Mouse (Mus musculus) granulocyte monocyte progenitor cell, adult 5-6 weeks (primary cell): ENCODE measurements around the gene Tars. TPM values are rescaled to one million over a fixed set of nuclear protein-coding genes. Genes with fewer than 3 reads are reported as not detected.

Source experiments
- ATAC-seq: replicated peaks from 2 replicates; pipeline ENCODE4 v1.8.0; 2016; ENCODE audit warnings: mild to moderate bottlenecking, moderate TSS enrichment, inconsistent platforms; ENCODE audit not compliant: poor library complexity, severe bottlenecking
- total RNA-seq, 2 experiments: library from RNA; stranded (forward) in 1 of 2; stranded (reverse) in 1 of 2; fragments of 200-712, 200-1000 nt in 1 of 2; fragments of >200 nt in 1 of 2; fragmentation: Nextera tagmentation in 1 of 2; gene quantifications; 2 replicates each; pipeline ENCODE4 v1.2.3; 2014 to 2017

The Tars gene
- total RNA-seq (2014; fragmentation: Nextera tagmentation) (33.8 and 44.6 TPM in 2 replicates), total RNA-seq (2017) (89.7 and 116 TPM in 2 replicates)

DNA sequence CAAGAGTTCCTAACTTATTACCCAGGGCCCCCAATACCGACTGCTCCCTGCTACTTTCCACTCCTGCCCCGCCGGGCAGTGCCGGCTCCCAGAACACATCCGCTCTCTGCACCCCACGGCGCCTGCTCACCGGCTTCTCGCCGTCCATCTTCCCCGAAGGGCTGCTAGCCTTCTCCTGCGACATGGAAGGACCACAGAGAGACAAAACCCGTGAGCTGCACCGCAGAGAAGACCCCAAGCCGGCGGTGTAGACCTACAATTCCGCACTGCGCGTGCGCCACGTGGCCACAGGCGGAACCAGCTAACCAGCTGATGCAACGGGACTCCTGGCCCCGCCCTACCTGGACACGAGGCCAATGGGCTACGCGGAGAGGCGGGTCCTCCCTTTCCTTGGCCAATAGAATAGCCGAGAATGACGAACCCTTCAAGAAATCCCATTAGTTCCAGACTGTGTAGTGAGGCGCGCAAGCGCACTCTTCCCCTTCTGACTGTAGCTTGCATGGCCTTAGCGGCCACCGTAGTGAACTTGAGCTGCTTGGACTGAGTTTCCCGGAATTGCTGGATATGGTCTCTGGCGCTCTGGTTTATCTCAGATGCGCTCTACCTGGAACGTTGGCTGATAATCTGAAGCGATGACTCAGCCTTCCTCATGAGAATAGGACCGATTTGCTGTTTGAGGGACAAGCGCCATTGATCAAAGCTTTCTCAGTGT lies at the start of gene Tars:
Gene Tars (minus strand): TSS at position 310 of the 712 bp plus-strand sequence.
- peak; percentile 99 for ATAC-seq

DNA sequence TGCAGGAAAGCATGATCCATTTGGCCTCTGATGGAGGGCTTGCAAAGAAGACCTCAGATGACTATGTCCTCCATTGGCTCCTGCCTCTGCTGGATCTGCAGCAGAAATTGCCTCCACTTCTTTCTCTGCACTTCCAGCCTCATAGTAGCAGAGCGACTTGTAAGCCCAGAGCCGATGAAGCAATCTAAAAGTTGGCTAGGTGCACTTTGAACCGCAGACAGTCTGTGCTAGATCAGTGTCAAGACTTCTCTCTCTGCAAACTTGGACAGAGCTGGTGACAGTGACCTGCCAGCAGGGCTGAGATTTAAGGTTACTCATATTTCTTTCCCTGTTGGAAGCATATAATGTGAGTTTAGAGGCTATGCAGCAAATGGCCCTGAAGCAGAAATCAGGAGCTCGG lies 37.9 kb upstream of the Tars start:
- no peak for ATAC-seq

GRCm38 (mm10) chr15:11436709-11437280 lies 37.3 kb upstream of the Tars start:
- ATAC-seq = no peak

DNA sequence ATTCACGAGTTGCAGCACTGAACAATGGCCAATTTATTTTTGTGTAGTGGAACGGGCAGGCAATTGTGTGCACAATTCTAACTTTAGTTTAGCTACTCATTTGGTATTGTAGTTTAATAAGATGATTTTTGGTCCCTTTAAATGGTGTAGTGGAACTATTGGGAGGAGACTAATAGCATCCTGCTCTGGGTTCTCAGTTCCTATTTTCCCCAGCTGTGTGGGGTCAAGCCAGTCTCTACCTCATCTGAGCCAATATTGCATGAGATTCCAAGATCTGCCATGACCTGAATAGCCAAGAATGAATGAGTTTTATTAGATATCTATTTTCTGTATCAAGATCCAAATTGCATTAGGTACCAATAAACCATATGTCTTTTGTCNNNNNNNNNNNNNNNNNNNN lies 27.4 kb upstream of the Tars start:
- no peak for ATAC-seq

- ATAC-seq = no peak
Measured at GRCm38 (mm10) chr15:11413484-11413883, 14.0 kb upstream of the Tars start.

GRCm38 (mm10) chr15:11412542-11412941 lies 13.1 kb upstream of the Tars start:
- ATAC-seq = no peak

GRCm38 (mm10) chr15:11411846-11412245 lies 12.4 kb upstream of the Tars start:
- ATAC-seq = no peak

- no peak for ATAC-seq
Measured at GRCm38 (mm10) chr15:11408155-11408826, 8.8 kb upstream of the Tars start.

GRCm38 (mm10) chr15:11407381-11407780 lies 7.9 kb upstream of the Tars start:
- ATAC-seq = peak; percentile 96

DNA sequence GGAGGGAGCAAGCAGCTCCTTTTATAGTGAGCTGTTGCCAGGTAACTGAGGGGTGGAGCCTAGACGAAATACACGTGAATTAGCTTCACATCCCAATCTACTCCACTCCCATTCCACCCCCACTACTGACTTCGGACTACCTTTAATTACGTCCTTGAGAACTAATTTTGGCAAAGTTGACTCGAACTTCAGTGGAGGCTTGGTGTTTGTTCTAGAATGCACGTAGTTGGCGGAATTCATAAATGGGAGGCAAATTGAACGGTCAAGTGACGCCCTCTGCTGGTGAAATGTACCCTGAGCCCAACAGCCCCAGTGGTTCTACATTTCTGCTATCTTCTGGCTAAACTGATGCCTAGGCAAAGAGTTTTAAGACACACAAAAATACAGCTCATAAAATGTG lies 7.3 kb upstream of the Tars start:
- ATAC-seq = peak; percentile 38; the same call in 1 of the 2 replicates

DNA sequence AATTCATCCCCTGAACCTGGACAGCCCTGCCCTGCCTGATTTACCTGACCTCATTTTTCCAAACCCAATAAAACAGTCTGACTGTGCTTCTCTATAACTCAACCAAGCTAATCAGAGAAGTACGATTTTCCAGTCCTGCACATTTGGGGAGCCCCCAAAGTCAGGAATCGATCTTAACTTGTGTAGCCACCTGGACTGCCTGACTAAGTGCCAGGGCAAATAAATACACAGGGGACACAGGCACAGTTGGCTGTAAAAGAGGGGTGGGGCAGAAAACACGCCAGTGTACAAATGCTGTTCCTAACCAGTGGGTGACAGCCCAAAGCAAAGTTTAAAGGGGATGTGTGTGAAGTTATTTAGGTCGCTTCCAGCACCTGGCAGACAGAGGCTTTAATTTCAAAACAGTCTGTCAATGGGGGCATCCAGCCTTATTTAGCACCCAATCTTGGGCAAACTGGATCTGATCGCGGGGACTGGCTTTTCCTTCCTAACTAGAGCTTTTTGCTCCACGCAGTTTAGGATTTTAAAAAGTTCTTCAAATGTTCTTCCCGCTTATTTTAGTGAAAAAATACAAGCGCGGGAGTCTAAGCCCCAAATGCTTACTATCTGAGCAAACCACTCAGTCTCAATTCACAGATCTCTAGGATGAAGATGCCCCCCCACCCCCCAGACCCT lies 652 bp downstream of the Tars start:
- no peak for ATAC-seq

DNA sequence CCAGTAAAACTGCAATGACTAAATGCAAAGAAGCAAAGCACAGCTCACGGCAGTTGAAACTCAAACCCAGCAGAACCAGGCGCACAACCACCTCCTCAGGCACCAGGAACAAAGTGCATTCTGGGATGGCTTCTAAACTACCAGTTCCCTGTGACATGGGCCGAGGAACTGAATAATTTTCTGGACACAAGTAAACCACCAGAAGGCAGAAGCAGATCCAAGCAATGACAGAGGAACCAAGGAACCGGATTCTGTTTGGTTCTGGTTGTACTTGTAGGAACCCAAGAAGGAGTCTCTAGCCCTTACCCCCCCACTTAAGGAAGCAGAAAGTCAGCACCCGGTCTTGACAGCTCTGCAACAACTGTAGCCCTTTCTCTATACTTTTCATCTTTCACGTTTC lies 3.0 kb downstream of the Tars start:
- ATAC-seq = no peak

- no peak for ATAC-seq
Measured at GRCm38 (mm10) chr15:11392903-11393302, 6.6 kb downstream of the Tars start.

DNA sequence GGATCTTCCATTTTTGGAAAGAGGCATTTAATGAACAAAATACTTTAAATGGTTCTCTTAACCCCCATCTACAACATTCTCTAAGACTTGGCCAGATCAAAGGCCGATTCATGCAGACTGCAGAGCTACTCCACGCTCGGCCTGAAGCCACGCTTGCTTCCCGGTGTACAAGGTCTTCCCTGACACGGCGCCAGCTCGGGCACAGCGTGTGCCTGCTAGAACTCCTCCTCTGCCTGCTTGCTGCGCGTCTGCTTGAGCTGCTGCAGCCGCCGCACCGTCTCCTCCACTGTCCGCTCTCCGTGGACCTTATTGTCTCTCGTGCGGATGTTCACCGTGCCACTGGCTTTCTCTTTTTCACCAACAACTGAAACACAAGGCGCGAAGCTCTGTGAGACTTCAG lies 15.7 kb downstream of the Tars start:
- no peak for ATAC-seq

DNA sequence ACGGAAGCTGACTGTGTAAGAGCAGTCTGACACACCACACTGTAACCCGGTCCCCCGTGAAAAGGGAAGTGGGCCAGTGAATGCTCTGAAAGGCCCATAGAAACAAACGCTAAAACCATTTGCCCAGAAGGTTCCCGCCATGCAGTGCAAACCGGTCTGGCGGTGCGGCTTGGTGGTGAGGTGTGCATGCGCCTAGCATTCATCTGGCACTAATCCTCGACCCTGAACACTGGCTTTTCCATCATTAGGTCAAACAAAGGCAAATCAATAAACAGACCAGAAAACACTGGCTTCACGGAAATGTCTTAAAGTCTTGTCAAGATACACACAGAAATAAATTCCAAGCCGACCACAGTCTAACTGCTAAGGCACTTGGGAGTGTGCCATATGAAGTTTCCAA lies 16.9 kb downstream of the Tars start:
- ATAC-seq = no peak

- no peak for ATAC-seq
Measured at GRCm38 (mm10) chr15:11380616-11381015, 18.8 kb downstream of the Tars start.

- peak; percentile 62 for ATAC-seq
Measured at GRCm38 (mm10) chr15:11380087-11380530, 19.4 kb downstream of the Tars start.

- ATAC-seq = no peak
Measured at GRCm38 (mm10) chr15:11379431-11380086, 19.9 kb downstream of the Tars start.

GRCm38 (mm10) chr15:11370477-11371085 lies 28.9 kb downstream of the Tars start:
- ATAC-seq = no peak

DNA sequence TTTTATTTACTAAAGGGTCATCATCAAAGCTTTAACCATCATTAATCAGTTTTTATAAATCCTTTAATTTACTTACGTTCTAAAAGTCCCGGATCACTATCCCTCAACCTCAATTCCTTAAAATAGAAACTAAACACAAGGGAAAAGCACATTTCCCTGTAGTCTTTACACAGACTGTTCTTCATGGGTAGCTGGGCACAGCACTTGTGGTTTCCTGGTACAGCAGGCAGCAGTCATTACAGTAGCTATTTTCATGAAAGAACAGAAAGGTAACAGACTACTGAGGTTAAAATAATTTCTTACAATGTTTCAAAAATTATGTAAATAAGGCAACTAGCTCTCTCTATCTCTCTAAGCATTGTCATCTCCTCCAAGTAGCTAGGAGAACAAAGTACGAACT lies 29.9 kb downstream of the Tars start:
- no peak for ATAC-seq
